In genomic region chr1:180763307-180763706, GRCm38 (mm10) we compare ENCODE assay signal across 8 mouse cellular contexts. TPM values are rescaled to one million over a fixed set of nuclear protein-coding genes. Genes with fewer than 3 reads are reported as not detected.
A peak's percentile ranks its signal among the peaks of the same experiment; 100 is the strongest.
DNase-seq lines count a peak whose midpoint lies in the region; ATAC-seq and TF ChIP-seq lines count a peak whose summit lies in the region.

No protein-coding gene starts in this region.

- 22% methylated on average over 14 of the region's 14 CpGs for WGBS in forebrain, embryonic 10.5 days
- 24% methylated on average over 14 of the region's 14 CpGs for WGBS in liver, embryonic 13.5 days (ENCODE audit: insufficient replicate concordance)
- WGBS in stomach, embryonic 16.5 days: 8% methylated on average over 14 of the region's 14 CpGs

- no peak for TF ChIP-seq POLR2A in testis, adult 2 months (IDR thresholded peaks at IDR 0.05; ENCODE audit: control insufficient read depth, low read depth, low read length)

- no peaks in the 10 kb centered on the region for H3K36me3 ChIP-seq in testis, adult 2 months (ENCODE audit: control insufficient read depth, insufficient read depth, low read length)
- H3K36me3 ChIP-seq in forebrain, embryonic 10.5 days (replicated peaks): no peaks in the 10 kb centered on the region
- H3K36me3 ChIP-seq in liver, embryonic 13.5 days: no peaks in the 10 kb centered on the region
- no peaks in the 10 kb centered on the region for H3K36me3 ChIP-seq in stomach, embryonic 16.5 days (ENCODE audit: control insufficient read depth, insufficient read depth, low read length)

- H3K27ac ChIP-seq in testis, adult 2 months (ENCODE audit: control insufficient read depth, insufficient read depth, low read depth, low read length): no peak overlapping the region
- peak overlapping the region; percentile 79 for H3K27ac ChIP-seq in forebrain, embryonic 10.5 days
- H3K27ac ChIP-seq in liver, embryonic 13.5 days: no peak overlapping the region
- H3K27ac ChIP-seq in stomach, embryonic 16.5 days (ENCODE audit: low read length): peak overlapping the region; percentile 74; the same call in 1 of the 2 replicates

- peak overlapping the region; percentile 4; the same call in 1 of the 2 replicates for H3K4me3 ChIP-seq in testis, adult 2 months (ENCODE audit: control insufficient read depth, low read depth, low read length)
- peak overlapping the region; percentile 57 for H3K4me3 ChIP-seq in forebrain, embryonic 10.5 days
- peak overlapping the region; percentile 42 for H3K4me3 ChIP-seq in liver, embryonic 13.5 days (replicated peaks)
- H3K4me3 ChIP-seq in stomach, embryonic 16.5 days (replicated peaks; ENCODE audit: low read length): peak overlapping the region; percentile 44

- no peak overlapping the region for H3K9ac ChIP-seq in liver, embryonic 13.5 days
- peak overlapping the region; percentile 67 for H3K9ac ChIP-seq in stomach, embryonic 16.5 days (ENCODE audit: low read length)

- peaks cover 19% of the 10 kb centered on the region for H3K4me1 ChIP-seq in testis, adult 2 months (ENCODE audit: control insufficient read depth, insufficient read depth, low read length)
- peaks cover 23% of the 10 kb centered on the region for H3K4me1 ChIP-seq in forebrain, embryonic 10.5 days
- peaks cover 26% of the 10 kb centered on the region for H3K4me1 ChIP-seq in liver, embryonic 13.5 days (replicated peaks)
- H3K4me1 ChIP-seq in stomach, embryonic 16.5 days (ENCODE audit: control insufficient read depth, insufficient read depth, low read length): peaks cover 12% of the 10 kb centered on the region

- no peak for TF ChIP-seq CTCF in testis, adult 2 months (IDR thresholded peaks at IDR 0.05; ENCODE audit: control insufficient read depth, insufficient read depth, insufficient replicate concordance, low read depth, low read length)

- H3K9me3 ChIP-seq in forebrain, embryonic 10.5 days: no peaks in the 10 kb centered on the region
- no peaks in the 10 kb centered on the region for H3K9me3 ChIP-seq in liver, embryonic 13.5 days (replicated peaks)
- H3K9me3 ChIP-seq in stomach, embryonic 16.5 days (replicated peaks; ENCODE audit: control insufficient read depth, low read length): no peaks in the 10 kb centered on the region

- H3K27me3 ChIP-seq in testis, adult 2 months (ENCODE audit: control insufficient read depth, insufficient read depth, low read length): no peaks in the 10 kb centered on the region
- peaks cover 22% of the 10 kb centered on the region for H3K27me3 ChIP-seq in forebrain, embryonic 10.5 days (ENCODE audit: poor library complexity, severe bottlenecking)
- H3K27me3 ChIP-seq in liver, embryonic 13.5 days: peaks cover 20% of the 10 kb centered on the region
- H3K27me3 ChIP-seq in stomach, embryonic 16.5 days (ENCODE audit: control insufficient read depth, insufficient read depth, low read length): no peaks in the 10 kb centered on the region

- ATAC-seq in liver, embryonic 13.5 days (ENCODE audit: low read depth): no peak
- ATAC-seq in stomach, embryonic 16.5 days (ENCODE audit: insufficient read depth, low FRiP score): 0 out of 2 replicates have a peak, but pooled peaks have one; percentile 0

- H3K4me2 ChIP-seq in liver, embryonic 13.5 days: peak overlapping the region; percentile 63
- H3K4me2 ChIP-seq in stomach, embryonic 16.5 days (ENCODE audit: low read depth, low read length): peak overlapping the region; percentile 84

- DNase-seq in testis, postnatal 10 days (ENCODE audit: low spot score): no peak
- DNase-seq in forebrain, embryonic 10.5 days (ENCODE audit: extremely low spot score, low spot score): peak; percentile 28
- no peak for DNase-seq in liver, embryonic 13.5 days
- no peak for DNase-seq in MN1 (ENCODE audit: low spot score)
- DNase-seq in layer of hippocampus, adult 8-10 months (ENCODE audit: low spot score in 2 of 2): no peak
- DNase-seq in adrenal gland, adult 18-20 months (ENCODE audit: low spot score in 2 of 2): no peak

RNA-seq across cellular contexts. Expression of gene Acbd3, which starts 37.5 kb away (rescaled TPM):
- polyA plus RNA-seq in testis, adult 2 months (2012; rRNA removed): 14.9 and 17.6 TPM in 2 replicates
- 14.7 and 17.0 TPM in 2 replicates for polyA plus RNA-seq in forebrain, embryonic 10.5 days (2016; fragmentation: Nextera tagmentation; extraction: Ambion mirVana)
- polyA plus RNA-seq in liver, embryonic 13.5 days (2015; fragmentation: Nextera tagmentation; extraction: Ambion mirVana): 8.7 and 8.9 TPM in 2 replicates
- 19.2 and 21.0 TPM in 2 replicates for polyA plus RNA-seq in stomach, embryonic 16.5 days (2015; fragmentation: Nextera tagmentation; extraction: Ambion mirVana)
- total RNA-seq in layer of hippocampus, adult 8-10 months (2022): 10 to 100 TPM; 32.5 to 36.3 (median 34.8) TPM
- 10 to 100 TPM; 50.4 to 54.0 TPM for total RNA-seq in adrenal gland, adult 18-20 months (2021)

RNA-seq across cellular contexts. Expression of gene H3f3a, which starts 50.4 kb away (rescaled TPM):
- polyA plus RNA-seq in testis, adult 2 months (2012; rRNA removed): 538 and 540 TPM in 2 replicates
- 2,460 and 2,659 TPM in 2 replicates for polyA plus RNA-seq in forebrain, embryonic 10.5 days (2016; fragmentation: Nextera tagmentation; extraction: Ambion mirVana)
- 2,174 and 2,523 TPM in 2 replicates for polyA plus RNA-seq in liver, embryonic 13.5 days (2015; fragmentation: Nextera tagmentation; extraction: Ambion mirVana)
- 1,948 and 2,131 TPM in 2 replicates for polyA plus RNA-seq in stomach, embryonic 16.5 days (2015; fragmentation: Nextera tagmentation; extraction: Ambion mirVana)
- total RNA-seq in layer of hippocampus, adult 8-10 months (2022): 100 to 1,000 TPM; 296 to 316 (median 303) TPM
- 100 to 1,000 TPM; 557 to 688 TPM for total RNA-seq in adrenal gland, adult 18-20 months (2021)

Comparison
In these comparisons a context has a peak if more than half of its experiments do, and no peak if none do; other contexts are left out.
1. H3K27ac ChIP-seq: peak in forebrain, embryonic 10.5 days (single experiment) and stomach, embryonic 16.5 days (single experiment); none in testis, adult 2 months (single experiment) and liver, embryonic 13.5 days (single experiment).
2. H3K4me3 ChIP-seq: peak in every context shown above with its lines; median percentile 57 in forebrain, embryonic 10.5 days; 44 in stomach, embryonic 16.5 days; 42 in liver, embryonic 13.5 days; 4 in testis, adult 2 months.